Comparison of ENCODE assay signal across 28 mouse cellular contexts in genomic region chr5:16919791-16920190, GRCm38 (mm10).
"Had no signal": no experiment of that assay in that cellular context is flagged by ENCODE, and none has a peak within 500 bp of the region (broad histone marks: within the 10 kb centered on the region; RNA-seq: fewer than 3 reads in every experiment).

No protein-coding gene starts in this region.

- H3K27me3 ChIP-seq: embryonic facial prominence, embryonic 12.5 days; embryonic facial prominence, embryonic 13.5 days; embryonic facial prominence, embryonic 15.5 days; forebrain, embryonic 12.5 days; forebrain, embryonic 13.5 days; forebrain, embryonic 15.5 days had no signal

- H3K9ac ChIP-seq: embryonic facial prominence, embryonic 12.5 days; embryonic facial prominence, embryonic 13.5 days; embryonic facial prominence, embryonic 15.5 days; forebrain, embryonic 12.5 days; forebrain, embryonic 13.5 days; forebrain, embryonic 15.5 days had no signal

- H3K9me3 ChIP-seq: embryonic facial prominence, embryonic 10.5 days; embryonic facial prominence, embryonic 12.5 days; embryonic facial prominence, embryonic 13.5 days; embryonic facial prominence, embryonic 15.5 days; forebrain, embryonic 10.5 days; forebrain, embryonic 12.5 days; forebrain, embryonic 13.5 days; forebrain, embryonic 15.5 days; heart, embryonic 10.5 days had no signal

- DNase-seq: cerebellum, adult 2 months; cerebellum, adult 8-10 months; cerebellum, adult 9-10 months; cerebellum, adult 9-11 months; cerebellum, postnatal 10 days; cerebellum, postnatal 14 days; cerebellum, postnatal 25 days; cerebellum, postnatal 36 days; embryo, embryonic 11 days; gastrocnemius, adult 2 months; gastrocnemius, postnatal 10 days; gastrocnemius, postnatal 14 days; gastrocnemius, postnatal 25 days; gastrocnemius, postnatal 36 days; heart, adult 18-20 months; heart, adult 2 months had no signal

- H3K27ac ChIP-seq: embryonic facial prominence, embryonic 10.5 days; embryonic facial prominence, embryonic 12.5 days; embryonic facial prominence, embryonic 13.5 days; embryonic facial prominence, embryonic 15.5 days; forebrain, embryonic 10.5 days; forebrain, embryonic 12.5 days; forebrain, embryonic 13.5 days; forebrain, embryonic 15.5 days; gastrocnemius, adult 2 months; heart, adult 2 months; heart, embryonic 10.5 days had no signal

- H3K4me3 ChIP-seq: embryonic facial prominence, embryonic 10.5 days; embryonic facial prominence, embryonic 12.5 days; embryonic facial prominence, embryonic 13.5 days; embryonic facial prominence, embryonic 15.5 days; erythroblast, embryonic 14.5 days; forebrain, embryonic 10.5 days; forebrain, embryonic 12.5 days; forebrain, embryonic 13.5 days; forebrain, embryonic 15.5 days; gastrocnemius, adult 2 months; heart, adult 2 months; heart, embryonic 10.5 days had no signal

- H3K4me1 ChIP-seq: embryonic facial prominence, embryonic 10.5 days; embryonic facial prominence, embryonic 12.5 days; embryonic facial prominence, embryonic 13.5 days; embryonic facial prominence, embryonic 15.5 days; forebrain, embryonic 10.5 days; forebrain, embryonic 12.5 days; forebrain, embryonic 13.5 days; forebrain, embryonic 15.5 days; heart, embryonic 10.5 days had no signal

- H3K4me2 ChIP-seq: embryonic facial prominence, embryonic 12.5 days; embryonic facial prominence, embryonic 13.5 days; embryonic facial prominence, embryonic 15.5 days; forebrain, embryonic 12.5 days; forebrain, embryonic 13.5 days; forebrain, embryonic 15.5 days had no signal

- ATAC-seq: forebrain, embryonic 13.5 days; forebrain, embryonic 14.5 days; forebrain, embryonic 15.5 days; forebrain, embryonic 16.5 days had no signal

- H3K36me3 ChIP-seq: embryonic facial prominence, embryonic 10.5 days; embryonic facial prominence, embryonic 12.5 days; embryonic facial prominence, embryonic 13.5 days; embryonic facial prominence, embryonic 15.5 days; forebrain, embryonic 10.5 days; forebrain, embryonic 12.5 days; forebrain, embryonic 15.5 days; heart, embryonic 10.5 days had no signal
